ENCODE assay signal across 10 mouse cellular contexts in genomic region chr1:189028267-189028666, GRCm38 (mm10). TPM values are rescaled to one million over a fixed set of nuclear protein-coding genes. Genes with fewer than 3 reads are reported as not detected.
DNase-seq lines count a peak whose midpoint lies in the region; TF ChIP-seq lines count a peak whose summit lies in the region.
"Had no signal": no experiment of that assay in that cellular context is flagged by ENCODE, and none has a peak within 500 bp of the region (broad histone marks: within the 10 kb centered on the region; RNA-seq: fewer than 3 reads in every experiment).

No protein-coding gene starts in this region.

- no peak overlapping the region for H3K27ac ChIP-seq in left cerebral cortex, adult 2 months
- H3K27ac ChIP-seq: embryonic facial prominence, embryonic 12.5 days; limb, embryonic 15.5 days had no signal

- peak; percentile 64 for TF ChIP-seq CTCF in left cerebral cortex, adult 2 months (IDR thresholded peaks at IDR 0.05)

- intact Hi-C loops in left cerebral cortex, adult 2 months (cut with DNase I) = loop anchor here (2.0 to 10.0 kb wide), 5 partner anchors 199 to 947 kb away; no protein-coding TSS in a partner anchor

- no peak overlapping the region for H3K4me3 ChIP-seq in left cerebral cortex, adult 2 months
- H3K4me3 ChIP-seq: embryonic facial prominence, embryonic 12.5 days; limb, embryonic 15.5 days had no signal

- DNase-seq in cerebellum, adult 11 months = peak; percentile 24
- DNase-seq in cerebellum, adult 11-12 months = no peak
- DNase-seq in left cerebral cortex, adult 2 months (ENCODE audit: extremely low spot score in 1 of 2, low spot score in 2 of 2) = no peak
- no peak for DNase-seq in left cerebral cortex, adult 11 months (ENCODE audit: low spot score)
- DNase-seq in 416B (ENCODE audit: low read depth) = peak; percentile 30
- peak; percentile 24 for DNase-seq in cerebellum, adult 9-11 months
- no peak for DNase-seq in ovary, postnatal 36 days (ENCODE audit: low spot score)
- DNase-seq in gastrocnemius, adult 8-10 months (ENCODE audit: low spot score in 2 of 2) = no peak

RNA-seq across cellular contexts. Expression of gene Kctd3, which starts 20.6 kb away (rescaled TPM):
- total RNA-seq in left cerebral cortex, adult 2 months (2021) = 10 to 100 TPM; 81.3 to 87.4 TPM
- 10 to 100 TPM; 11.6 to 14.1 (median 12.9) TPM for total RNA-seq in gastrocnemius, adult 8-10 months (2022)

Comparison
In these comparisons a context has a peak if more than half of its experiments do, and no peak if none do; other contexts are left out.
1. DNase-seq: peak in cerebellum, adult 11 months (single experiment), 416B (single experiment) and cerebellum, adult 9-11 months (single experiment); none in cerebellum, adult 11-12 months (single experiment), left cerebral cortex, adult 2 months (0 of 2), left cerebral cortex, adult 11 months (single experiment), ovary, postnatal 36 days (single experiment) and gastrocnemius, adult 8-10 months (0 of 2).
2. RNA of gene Kctd3, which starts 20.6 kb away (total RNA-seq): 81.3 to 87.4 TPM in left cerebral cortex, adult 2 months; 11.6 to 14.1 TPM in gastrocnemius, adult 8-10 months; every median in the first group is over 4 times any median in the second.